Mouse (Mus musculus): ENCODE results near the gene Mrgpre.
A peak's percentile ranks its signal among the peaks of the same experiment; 100 is the strongest.

Gene Mrgpre

GRCm38 (mm10) chr7:143739511-143740461 lies 44.5 kb downstream of the Mrgpre start:
- DNase-seq (ENCODE audit: low read depth, low spot score): peak; percentile 84

GRCm38 (mm10) chr7:143738601-143739006 lies 45.7 kb downstream of the Mrgpre start:
- peak; percentile 61 for DNase-seq (ENCODE audit: low read depth, low spot score)

- DNase-seq (ENCODE audit: low read depth, low spot score): no peak
Measured at GRCm38 (mm10) chr7:143738194-143738593, 46.1 kb downstream of the Mrgpre start.

GRCm38 (mm10) chr7:143733746-143734145 lies 50.6 kb downstream of the Mrgpre start:
- DNase-seq (ENCODE audit: low read depth, low spot score): peak; percentile 68

- DNase-seq (ENCODE audit: low read depth, low spot score): peak; percentile 35
Measured at GRCm38 (mm10) chr7:143729886-143730285, 54.4 kb downstream of the Mrgpre start.

Data from brain, adult 2 months (tissue).